In the genomic region with DNA sequence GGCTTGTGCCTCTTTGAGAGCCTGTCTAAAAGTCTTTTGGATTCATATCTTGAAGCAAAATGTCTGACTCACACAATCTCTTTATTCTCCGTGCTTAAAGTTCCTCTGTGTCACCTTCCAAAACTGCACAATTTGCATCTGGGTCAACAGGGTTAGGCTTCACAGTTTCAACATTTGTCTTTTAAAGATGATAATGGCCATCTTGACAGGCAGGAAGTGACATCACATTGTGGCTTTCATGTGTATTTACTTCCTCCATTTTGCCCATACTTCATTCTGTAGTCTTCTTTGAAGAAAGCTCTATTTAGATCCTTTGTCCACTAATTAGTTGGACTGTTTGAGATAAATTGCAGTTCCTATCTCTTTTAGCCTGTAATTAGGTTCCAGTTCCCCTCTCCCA, we compare ENCODE assay signal across 27 mouse cellular contexts.
DNase-seq lines count a peak whose midpoint lies in the region; ATAC-seq and TF ChIP-seq lines count a peak whose summit lies in the region.
"Had no signal": no experiment of that assay in that cellular context is flagged by ENCODE, and none has a peak within 500 bp of the region (broad histone marks: within the 10 kb centered on the region; RNA-seq: fewer than 3 reads in every experiment).

No protein-coding gene starts in this region.

- intact Hi-C loops in heart, postnatal 36 days (cut with DNase I) = loop anchor here (5.0 kb wide), 1 partner anchor 71 kb away; no protein-coding TSS in a partner anchor

- DNase-seq in heart, postnatal 0 days (ENCODE audit: low spot score) = no peak
- DNase-seq in heart, postnatal 36 days = no peak
- no peak for DNase-seq in thymus, postnatal 10 days (ENCODE audit: low spot score in 2 of 2)
- DNase-seq: adrenal gland, postnatal 10 days; adrenal gland, postnatal 36 days; cerebellum, adult 18-20 months; cerebellum, adult 9-10 months; cerebellum, postnatal 14 days; forebrain, postnatal 0 days; gastrocnemius, adult 2 months; gastrocnemius, postnatal 14 days; heart, adult 2 months; heart, postnatal 10 days; heart, postnatal 4 days had no signal

- H3K9me3 ChIP-seq in heart, postnatal 0 days (replicated peaks; ENCODE audit: control insufficient read depth, low read length) = no peaks in the 10 kb centered on the region; the same call in 1 of the 2 replicates
- peaks cover 4% of the 10 kb centered on the region for H3K9me3 ChIP-seq in forebrain, embryonic 16.5 days (ENCODE audit: control insufficient read depth, low read length)
- H3K9me3 ChIP-seq: forebrain, embryonic 13.5 days; G1E; heart, embryonic 10.5 days; heart, embryonic 13.5 days had no signal

- H3K27me3 ChIP-seq in heart, postnatal 0 days (ENCODE audit: control insufficient read depth, insufficient read depth, low read length) = no peaks in the 10 kb centered on the region
- H3K27me3 ChIP-seq in forebrain, embryonic 16.5 days (replicated peaks; ENCODE audit: control insufficient read depth, insufficient read depth, low read length) = no peaks in the 10 kb centered on the region
- H3K27me3 ChIP-seq: forebrain, embryonic 13.5 days; heart, embryonic 13.5 days; Patski had no signal

- peaks cover 27% of the 10 kb centered on the region for H3K4me1 ChIP-seq in heart, postnatal 0 days (ENCODE audit: control insufficient read depth, insufficient read depth)
- H3K4me1 ChIP-seq in forebrain, embryonic 16.5 days (replicated peaks; ENCODE audit: control insufficient read depth, insufficient read depth, low read length) = no peaks in the 10 kb centered on the region
- H3K4me1 ChIP-seq: forebrain, embryonic 10.5 days; forebrain, embryonic 13.5 days had no signal

- no peak overlapping the region for H3K4me2 ChIP-seq in heart, postnatal 0 days (ENCODE audit: low read depth, low read length)
- H3K4me2 ChIP-seq in forebrain, embryonic 16.5 days (ENCODE audit: low read length) = no peak overlapping the region
- H3K4me2 ChIP-seq: forebrain, embryonic 13.5 days; hindbrain, embryonic 14.5 days had no signal

- no peak overlapping the region for H3K9ac ChIP-seq in heart, postnatal 0 days (replicated peaks; ENCODE audit: low read depth, low read length)
- H3K9ac ChIP-seq in forebrain, embryonic 16.5 days (replicated peaks; ENCODE audit: low read depth, low read length) = no peak overlapping the region
- H3K9ac ChIP-seq: forebrain, embryonic 13.5 days; forebrain, postnatal 0 days; hindbrain, embryonic 14.5 days had no signal

- H3K27ac ChIP-seq in heart, postnatal 0 days (ENCODE audit: low read depth) = peak overlapping the region; percentile 43; the same call in 1 of the 2 replicates
- no peak overlapping the region for H3K27ac ChIP-seq in forebrain, embryonic 16.5 days (ENCODE audit: low read length)
- H3K27ac ChIP-seq: forebrain, embryonic 10.5 days; forebrain, embryonic 13.5 days; gastrocnemius, adult 2 months; hindbrain, embryonic 14.5 days; hindbrain, postnatal 0 days had no signal

- 71% methylated on average over 1 of the region's 1 CpGs for WGBS in heart, postnatal 0 days
- WGBS in forebrain, embryonic 16.5 days = 78% methylated on average over 1 of the region's 1 CpGs

- ATAC-seq in heart, postnatal 0 days (ENCODE audit: insufficient read depth, low read depth) = no peak
- peak; percentile 79 for ATAC-seq in granulocyte monocyte progenitor cell, adult 5-6 weeks (replicated peaks; ENCODE audit: poor library complexity, severe bottlenecking)
- ATAC-seq in megakaryocyte, adult 5-6 weeks (ENCODE audit: poor library complexity, severe bottlenecking) = peak; percentile 70
- ATAC-seq in forebrain, embryonic 16.5 days = no peak
- ATAC-seq: forebrain, embryonic 13.5 days; forebrain, postnatal 0 days; hindbrain, postnatal 0 days; inflammation-experienced regulatory T-cells, adult 6 months; intestine, embryonic 16.5 days; Patski had no signal

- no peak overlapping the region for H3K4me3 ChIP-seq in heart, postnatal 0 days (ENCODE audit: low read depth, low read length)
- no peak overlapping the region for H3K4me3 ChIP-seq in forebrain, embryonic 16.5 days (replicated peaks; ENCODE audit: low read length)
- H3K4me3 ChIP-seq: forebrain, embryonic 10.5 days; forebrain, embryonic 13.5 days; gastrocnemius, adult 2 months; heart, adult 2 months; heart, embryonic 10.5 days; heart, embryonic 13.5 days had no signal

- no peak for TF ChIP-seq CTCF in heart, postnatal 0 days (IDR thresholded peaks at IDR 0.05; ENCODE audit: low read depth)

- no peaks in the 10 kb centered on the region for H3K36me3 ChIP-seq in heart, postnatal 0 days (replicated peaks; ENCODE audit: control insufficient read depth, insufficient read depth, low read length)
- no peaks in the 10 kb centered on the region for H3K36me3 ChIP-seq in forebrain, embryonic 16.5 days (ENCODE audit: control insufficient read depth, insufficient read depth)
- H3K36me3 ChIP-seq: forebrain, embryonic 10.5 days; G1E; heart, embryonic 10.5 days; heart, embryonic 13.5 days had no signal

- no peak for TF ChIP-seq EP300 in heart, postnatal 0 days (IDR thresholded peaks at IDR 0.05; ENCODE audit: low read depth)

Comparison
In these comparisons a context has a peak if more than half of its experiments do, and no peak if none do; other contexts are left out.
1. ATAC-seq: peak in granulocyte monocyte progenitor cell, adult 5-6 weeks (single experiment) and megakaryocyte, adult 5-6 weeks (single experiment); none in heart, postnatal 0 days (single experiment) and forebrain, embryonic 16.5 days (single experiment).